Mouse (Mus musculus) stomach, embryonic 15.5 days (tissue): ENCODE data around the gene Crygc. TPM values are rescaled to one million over a fixed set of nuclear protein-coding genes. Genes with fewer than 3 reads are reported as not detected.

Experiments used
- ATAC-seq: fragments of 200-750 bp; cut with Nextera tagmentation; 2 replicates; pipeline ENCODE4 v1.8.0; 2017; ENCODE audit warnings: low read depth, moderate number of reproducible peaks, moderate TSS enrichment; ENCODE audit not compliant: insufficient read depth, low FRiP score
- H3K27ac ChIP-seq: fragments of 300-500 bp; sonication (generic); 2 replicates; pipeline ENCODE4 v1.5.1; 2015; ENCODE audit warnings: mild to moderate bottlenecking, inconsistent platforms
- H3K27me3 ChIP-seq: fragments of 300-500 bp; sonication (generic); replicated peaks from 2 replicates; pipeline ENCODE4 v1.6.1; 2015; ENCODE audit warnings: inconsistent platforms
- H3K36me3 ChIP-seq: fragments of 300-500 bp; sonication (generic); 2 replicates; pipeline ENCODE4 v1.6.1; 2015; ENCODE audit warnings: inconsistent platforms
- H3K4me1 ChIP-seq: fragments of 300-500 bp; sonication (generic); 2 replicates; pipeline ENCODE4 v1.6.1; 2015; ENCODE audit warnings: inconsistent platforms
- H3K4me2 ChIP-seq: fragments of 300-500 bp; sonication (generic); 2 replicates; pipeline ENCODE4 v1.6.1; 2015; ENCODE audit warnings: mild to moderate bottlenecking, inconsistent platforms
- H3K4me3 ChIP-seq: fragments of 300-500 bp; sonication (generic); replicated peaks from 2 replicates; pipeline ENCODE4 v1.5.1; 2015; ENCODE audit warnings: inconsistent platforms
- H3K9ac ChIP-seq: fragments of 300-500 bp; sonication (generic); 2 replicates; pipeline ENCODE4 v1.6.1; 2015; ENCODE audit warnings: inconsistent platforms
- H3K9me3 ChIP-seq: fragments of 300-500 bp; sonication (generic); 2 replicates; pipeline ENCODE4 v1.6.1; 2016; ENCODE audit warnings: inconsistent platforms
- WGBS: fragments of 180-500 bp; shearing (Covaris S2); methylation state at CpG from one replicate; pipeline ENCODE4 v1.1.7; 2015; 5-methylcytosine and 5-hydroxymethylcytosine counted together
- polyA plus RNA-seq: library from polyadenylated mRNA; unstranded; fragments of >200 nt; fragmentation: Nextera tagmentation; extraction: Ambion mirVana; gene quantifications from 2 replicates; pipeline ENCODE4 v1.2.1, GENCODE M21; 2015

Crygc gene
- polyA plus RNA-seq, 1 experiment from 2014 or later: not detected

DNA sequence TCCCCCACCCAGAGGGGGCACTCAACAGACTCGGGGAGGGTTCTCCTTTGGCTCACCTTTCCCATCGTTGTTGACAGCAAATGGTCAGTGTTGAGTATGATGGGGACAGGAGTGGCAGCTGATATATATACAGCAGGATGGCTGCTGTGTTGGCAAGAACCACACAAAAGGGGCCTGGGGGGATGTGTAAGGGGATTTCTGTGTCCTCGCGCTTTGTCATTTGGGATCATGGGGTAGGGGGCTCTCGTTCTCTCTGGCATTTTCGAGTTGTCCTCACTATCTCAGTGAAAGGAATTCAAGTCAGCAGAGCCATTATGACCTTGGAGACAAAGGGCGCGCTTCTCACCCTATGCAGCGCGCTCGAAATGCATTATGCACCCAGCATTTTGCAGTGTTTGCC is 29.8 kb upstream of the Crygc start, which contains the start of gene Cryga:
Gene Cryga, minus strand, starts transcription at position 101 of the 400 bp plus-strand sequence.
- H3K4me3 ChIP-seq: no peak within 1 kb of the TSS
- H3K9ac ChIP-seq: no peak within 1 kb of the TSS
- no peaks in the 10 kb centered on the region for H3K36me3 ChIP-seq
- ATAC-seq: no peak
- H3K27ac ChIP-seq: no peak within 1 kb of the TSS
- H3K27me3 ChIP-seq: no peaks in the 10 kb centered on the region
- no peaks in the 10 kb centered on the region for H3K9me3 ChIP-seq
- WGBS: 86% methylated on average over 11 of the region's 11 CpGs
- H3K4me1 ChIP-seq: no peaks in the 10 kb centered on the region
- H3K4me2 ChIP-seq: no peak within 1 kb of the TSS

DNA sequence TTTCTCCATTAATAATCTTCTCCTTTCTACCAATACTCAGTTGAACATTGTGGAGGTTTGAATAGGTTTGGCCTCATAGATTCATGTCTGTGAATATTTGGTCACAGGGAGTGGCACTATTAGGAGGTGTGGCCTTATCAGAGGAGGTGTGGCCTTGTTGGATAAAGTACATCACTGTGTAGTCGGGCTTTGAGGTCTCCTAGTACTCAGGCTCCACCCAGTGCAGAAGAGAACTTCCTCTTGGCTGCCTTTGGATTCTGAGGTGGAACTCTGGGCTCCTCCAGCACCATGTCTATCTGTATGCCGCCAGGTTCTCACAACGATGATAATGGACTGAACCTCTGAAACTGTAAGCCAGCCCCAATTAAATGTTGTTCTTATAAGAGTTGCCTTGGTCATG is 23.5 kb upstream of the Crygc start:
- H3K4me2 ChIP-seq: no peak overlapping the region
- no peak overlapping the region for H3K4me3 ChIP-seq
- H3K9ac ChIP-seq: no peak overlapping the region
- H3K4me1 ChIP-seq: no peaks in the 10 kb centered on the region
- no peaks in the 10 kb centered on the region for H3K27me3 ChIP-seq
- no peak overlapping the region for H3K27ac ChIP-seq
- WGBS: 77% methylated on average over 3 of the region's 3 CpGs
- ATAC-seq: no peak
- H3K36me3 ChIP-seq: no peaks in the 10 kb centered on the region
- H3K9me3 ChIP-seq: no peaks in the 10 kb centered on the region

DNA sequence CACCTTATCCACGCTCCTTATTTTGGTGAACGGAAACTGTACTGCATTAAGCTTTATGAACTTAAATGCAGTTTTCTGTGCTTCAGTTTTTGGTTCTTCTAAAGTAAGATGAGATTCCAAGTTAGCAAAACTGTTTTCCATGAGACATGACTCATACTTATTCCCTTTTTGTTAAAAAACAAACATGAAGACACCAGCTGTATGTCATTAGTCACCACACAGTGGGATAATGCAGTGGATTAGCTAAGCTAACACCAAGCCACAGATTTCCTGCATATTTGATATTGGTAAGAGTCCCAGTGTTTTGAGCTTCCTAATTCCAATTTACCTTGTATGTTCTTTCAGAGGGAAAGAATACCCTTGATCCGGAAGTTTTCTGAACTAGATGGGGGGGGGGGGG is 18.1 kb upstream of the Crygc start:
- no peaks in the 10 kb centered on the region for H3K27me3 ChIP-seq
- no peak for ATAC-seq
- H3K36me3 ChIP-seq: no peaks in the 10 kb centered on the region
- no peak overlapping the region for H3K4me2 ChIP-seq
- H3K4me1 ChIP-seq: no peaks in the 10 kb centered on the region
- H3K4me3 ChIP-seq: no peak overlapping the region
- no peak overlapping the region for H3K9ac ChIP-seq
- H3K9me3 ChIP-seq: no peaks in the 10 kb centered on the region
- H3K27ac ChIP-seq: no peak overlapping the region
- WGBS: 85% methylated on average over 3 of the region's 3 CpGs

DNA sequence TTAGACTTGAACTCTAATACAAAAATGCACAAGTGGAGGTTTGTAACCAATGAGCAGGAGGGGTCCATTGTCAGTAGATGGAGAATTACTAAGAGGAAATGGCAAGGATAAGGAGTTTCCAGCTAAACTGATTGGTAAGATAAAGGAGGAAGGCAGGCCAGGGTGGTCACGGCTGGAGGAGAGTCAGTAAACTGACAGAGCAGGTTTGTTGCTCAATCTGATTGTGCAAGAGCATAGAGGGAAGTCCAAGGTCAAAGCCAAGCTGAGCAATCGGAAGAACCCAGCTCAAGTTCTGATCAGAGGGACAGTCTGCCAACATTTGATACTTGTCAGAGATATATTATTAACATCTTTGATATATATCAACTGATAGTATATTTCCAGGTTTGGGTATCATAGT is 16.9 kb upstream of the Crygc start:
- ATAC-seq: no peak

DNA sequence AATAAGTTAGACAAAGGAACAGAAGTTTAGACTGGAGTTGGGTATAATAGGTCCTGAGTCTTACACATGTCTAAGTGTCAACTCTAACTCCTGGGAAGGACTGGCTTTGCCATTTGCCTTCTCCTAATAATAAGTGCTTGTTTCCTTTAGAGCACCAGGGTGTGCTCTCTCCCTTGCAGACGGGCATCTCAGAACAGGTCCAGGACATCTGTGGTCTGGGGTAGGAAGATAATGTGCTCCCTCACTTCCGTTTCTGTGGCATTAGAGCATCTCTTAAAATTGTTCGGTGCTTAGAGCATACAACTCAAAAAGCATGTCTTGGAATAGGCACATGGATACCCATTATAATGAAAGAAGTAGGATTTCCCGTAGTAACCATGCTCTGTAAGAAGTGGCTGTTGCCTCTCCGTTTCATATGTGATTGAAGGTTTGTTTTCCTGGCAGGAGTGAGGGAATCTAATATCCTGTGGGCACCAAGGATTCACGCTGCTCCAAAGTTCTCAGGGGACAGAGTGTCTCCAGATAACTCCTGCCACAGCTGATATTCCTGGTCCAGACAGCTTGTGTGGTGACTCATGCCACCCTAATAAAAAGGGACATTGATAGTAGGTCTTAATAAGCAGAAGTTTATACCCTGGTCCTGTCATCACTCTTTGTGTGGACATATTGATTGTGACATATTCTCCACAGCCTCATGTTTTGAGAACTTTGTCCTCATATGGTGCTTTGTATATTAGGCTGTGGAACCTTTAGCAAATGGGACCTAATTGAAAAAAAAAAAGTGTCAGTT is 15.3 kb upstream of the Crygc start:
- no peak overlapping the region for H3K4me3 ChIP-seq
- H3K27ac ChIP-seq: no peak overlapping the region
- no peaks in the 10 kb centered on the region for H3K9me3 ChIP-seq
- H3K27me3 ChIP-seq: no peaks in the 10 kb centered on the region
- no peak overlapping the region for H3K9ac ChIP-seq
- no peak for ATAC-seq
- H3K36me3 ChIP-seq: no peaks in the 10 kb centered on the region
- 78% methylated on average over 6 of the region's 6 CpGs for WGBS
- no peak overlapping the region for H3K4me2 ChIP-seq
- no peaks in the 10 kb centered on the region for H3K4me1 ChIP-seq

More for the DNA sequence above, 16.9 kb upstream of the Crygc start:
- H3K4me2 ChIP-seq: no peak overlapping the region
- H3K27ac ChIP-seq: no peak overlapping the region
- no peaks in the 10 kb centered on the region for H3K27me3 ChIP-seq
- 56% methylated on average over 2 of the region's 2 CpGs for WGBS
- no peaks in the 10 kb centered on the region for H3K36me3 ChIP-seq
- H3K9ac ChIP-seq: no peak overlapping the region
- H3K4me3 ChIP-seq: no peak overlapping the region
- no peaks in the 10 kb centered on the region for H3K9me3 ChIP-seq
- no peaks in the 10 kb centered on the region for H3K4me1 ChIP-seq

DNA sequence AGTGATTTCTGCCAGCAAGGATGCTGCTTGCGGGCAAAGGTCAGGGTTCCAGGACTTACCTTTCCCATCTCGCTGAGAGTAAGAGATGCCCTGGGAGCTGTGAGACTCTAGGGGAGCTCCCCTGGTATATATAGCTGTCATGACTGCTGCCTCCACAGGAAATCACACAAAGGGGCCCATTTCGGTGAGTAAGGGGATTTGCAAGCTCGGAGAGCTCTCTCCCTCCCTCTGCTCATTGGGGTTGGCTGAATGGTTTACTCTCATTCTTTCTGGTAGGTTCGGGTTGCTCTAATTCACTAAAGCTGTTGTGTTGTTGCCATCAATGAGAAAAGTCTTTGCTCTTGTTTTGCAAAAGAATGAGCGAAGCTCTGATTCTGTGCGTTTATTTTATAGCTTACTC is 8.7 kb upstream of the Crygc start, which contains the start of gene Crygb:
Gene Crygb, minus strand, starts transcription at position 101 of the 400 bp plus-strand sequence.
- no peak within 1 kb of the TSS for H3K4me2 ChIP-seq
- H3K4me1 ChIP-seq: no peaks in the 10 kb centered on the region
- no peaks in the 10 kb centered on the region for H3K27me3 ChIP-seq
- H3K27ac ChIP-seq: no peak within 1 kb of the TSS
- no peak within 1 kb of the TSS for H3K9ac ChIP-seq
- no peak within 1 kb of the TSS for H3K4me3 ChIP-seq
- H3K9me3 ChIP-seq: no peaks in the 10 kb centered on the region
- ATAC-seq: no peak
- 43% methylated on average over 7 of the region's 7 CpGs for WGBS
- no peaks in the 10 kb centered on the region for H3K36me3 ChIP-seq

DNA sequence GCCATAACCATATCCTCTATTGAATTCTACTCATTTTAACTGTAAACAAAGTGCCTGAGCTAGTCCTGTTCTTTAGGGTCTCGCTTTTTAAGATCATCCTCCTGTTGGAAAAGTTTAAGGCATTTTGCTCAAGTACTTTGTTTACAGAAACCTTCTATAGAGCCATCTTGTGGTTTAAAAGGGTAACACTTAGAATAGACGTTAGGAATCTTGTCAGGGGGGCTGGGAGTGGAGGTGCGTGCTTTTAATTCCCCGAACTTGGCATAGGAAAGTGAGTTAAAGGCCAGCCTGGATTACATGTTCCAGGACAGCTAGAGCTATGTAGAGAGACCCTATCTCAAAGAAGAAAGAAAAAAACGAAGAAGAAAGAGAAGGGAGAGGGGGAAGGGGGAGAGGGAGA is 2.1 kb upstream of the Crygc start:
- Histone ChIP-seq H3K4me1 (no peaks in the 10 kb centered on the region), H3K4me2 (no peak overlapping the region), H3K27me3 (no peaks in the 10 kb centered on the region), H3K9ac (no peak overlapping the region), H3K36me3 (no peaks in the 10 kb centered on the region), H3K27ac (no peak overlapping the region), H3K4me3 (no peak overlapping the region), H3K9me3 (no peaks in the 10 kb centered on the region)
- 13% methylated on average over 5 of the region's 5 CpGs for WGBS
- no peak for ATAC-seq

DNA sequence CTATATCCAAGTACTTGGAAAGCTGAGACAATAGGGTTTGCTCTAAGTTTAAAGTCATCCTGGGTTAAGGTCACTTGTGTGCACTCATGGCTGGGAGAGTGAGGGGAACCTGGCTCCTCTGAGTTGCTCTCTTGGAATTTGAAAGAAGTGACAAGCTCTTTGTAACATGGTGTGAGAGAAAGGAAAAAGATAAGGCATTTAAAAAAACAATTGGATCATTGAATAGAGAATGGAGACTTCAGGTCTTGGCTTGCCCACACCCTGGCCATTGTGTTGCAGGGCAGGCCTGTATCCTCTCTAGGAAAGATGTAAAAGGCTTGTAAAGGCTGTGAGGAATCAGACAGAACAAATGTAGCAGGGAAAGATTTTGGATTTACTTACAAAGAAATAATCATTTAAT is 5.6 kb downstream of the Crygc start:
- H3K4me1 ChIP-seq: no peaks in the 10 kb centered on the region
- no peaks in the 10 kb centered on the region for H3K9me3 ChIP-seq
- no peak for ATAC-seq

DNA sequence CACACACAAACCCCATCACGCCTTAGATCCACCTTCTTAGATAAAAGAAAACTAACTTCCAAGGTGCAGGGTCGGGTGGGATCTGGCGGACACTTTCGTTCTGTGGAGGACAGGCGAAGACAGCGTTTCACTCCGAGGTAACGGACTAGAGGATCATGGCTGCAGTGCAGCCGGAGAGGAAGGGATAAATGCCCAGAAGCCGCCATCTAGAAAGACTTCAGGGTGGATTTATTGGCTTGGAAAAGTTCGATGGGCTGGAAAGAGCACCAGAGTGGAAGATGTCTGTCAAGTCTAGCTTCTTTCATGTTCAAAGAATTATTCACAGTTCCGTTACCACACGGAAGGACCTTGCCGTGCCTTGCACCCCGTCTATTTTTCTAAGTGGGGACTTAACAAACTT is 9.3 kb downstream of the Crygc start:
- ATAC-seq: no peak
- Histone ChIP-seq H3K36me3 (no peaks in the 10 kb centered on the region), H3K4me2 (no peak overlapping the region), H3K27me3 (no peaks in the 10 kb centered on the region), H3K9me3 (no peaks in the 10 kb centered on the region), H3K4me3 (no peak overlapping the region), H3K9ac (no peak overlapping the region), H3K27ac (no peak overlapping the region), H3K4me1 (no peaks in the 10 kb centered on the region)
- WGBS: 79% methylated on average over 15 of the region's 15 CpGs

More for the DNA sequence above, 5.6 kb downstream of the Crygc start:
- Histone ChIP-seq H3K27ac (no peak overlapping the region), H3K4me2 (no peak overlapping the region), H3K9ac (no peak overlapping the region), H3K27me3 (no peaks in the 10 kb centered on the region), H3K4me3 (no peak overlapping the region), H3K36me3 (no peaks in the 10 kb centered on the region)

DNA sequence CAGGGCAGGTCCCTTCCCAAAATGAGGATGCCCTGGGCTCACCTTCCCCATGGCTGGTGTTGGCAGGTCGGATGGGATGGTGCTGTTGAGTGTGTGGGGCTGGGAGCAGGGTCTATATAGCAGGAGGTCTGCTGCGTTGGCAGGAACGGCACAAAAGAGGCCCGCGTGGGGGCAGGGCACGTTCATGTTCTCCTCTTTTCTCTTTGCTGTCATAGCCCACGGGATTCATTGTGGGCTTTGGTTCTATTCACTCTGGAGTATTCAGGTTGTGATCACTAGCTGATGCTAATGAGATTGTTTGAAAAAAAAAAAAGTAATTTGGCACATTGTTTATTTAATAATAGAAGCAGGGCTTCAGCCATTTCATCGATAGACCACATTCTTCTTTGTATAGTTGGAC is 10.1 kb downstream of the Crygc start, which contains the start of gene Crygd:
Gene Crygd, minus strand, starts transcription at position 101 of the 400 bp plus-strand sequence.
- H3K4me2 ChIP-seq: no peak within 1 kb of the TSS
- 83% methylated on average over 8 of the region's 8 CpGs for WGBS
- ATAC-seq: no peak

DNA sequence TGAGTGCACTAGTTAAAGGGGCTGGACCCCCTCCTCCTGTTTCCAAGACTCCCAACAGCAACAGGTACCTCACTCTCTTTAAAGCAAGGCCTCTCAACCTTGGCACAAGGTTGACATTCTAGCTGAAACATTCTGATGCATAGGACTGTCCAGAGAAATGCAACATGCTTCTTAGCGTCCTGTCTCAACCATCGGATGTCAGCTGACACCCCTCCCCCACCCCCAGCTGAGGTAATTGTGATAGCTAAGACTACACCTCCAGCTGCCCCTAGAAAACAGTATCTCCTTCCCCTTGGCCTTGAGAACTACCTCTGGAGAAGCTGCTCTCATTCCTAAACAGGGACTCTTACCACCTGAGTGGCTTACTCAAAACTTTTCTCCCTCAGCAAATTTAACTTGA is 21.3 kb downstream of the Crygc start:
- Histone ChIP-seq H3K9ac (no peak overlapping the region), H3K27me3 (no peaks in the 10 kb centered on the region), H3K9me3 (no peaks in the 10 kb centered on the region), H3K4me2 (no peak overlapping the region), H3K27ac (no peak overlapping the region), H3K36me3 (no peaks in the 10 kb centered on the region), H3K4me3 (no peak overlapping the region), H3K4me1 (no peaks in the 10 kb centered on the region)
- no peak for ATAC-seq
- 18% methylated on average over 2 of the region's 2 CpGs for WGBS

More for the DNA sequence above, 10.1 kb downstream of the Crygc start, which contains the start of gene Crygd:
- H3K36me3 ChIP-seq: no peaks in the 10 kb centered on the region
- no peak within 1 kb of the TSS for H3K4me3 ChIP-seq
- no peak within 1 kb of the TSS for H3K9ac ChIP-seq
- no peak within 1 kb of the TSS for H3K27ac ChIP-seq
- H3K9me3 ChIP-seq: no peaks in the 10 kb centered on the region
- no peaks in the 10 kb centered on the region for H3K4me1 ChIP-seq
- no peaks in the 10 kb centered on the region for H3K27me3 ChIP-seq

DNA sequence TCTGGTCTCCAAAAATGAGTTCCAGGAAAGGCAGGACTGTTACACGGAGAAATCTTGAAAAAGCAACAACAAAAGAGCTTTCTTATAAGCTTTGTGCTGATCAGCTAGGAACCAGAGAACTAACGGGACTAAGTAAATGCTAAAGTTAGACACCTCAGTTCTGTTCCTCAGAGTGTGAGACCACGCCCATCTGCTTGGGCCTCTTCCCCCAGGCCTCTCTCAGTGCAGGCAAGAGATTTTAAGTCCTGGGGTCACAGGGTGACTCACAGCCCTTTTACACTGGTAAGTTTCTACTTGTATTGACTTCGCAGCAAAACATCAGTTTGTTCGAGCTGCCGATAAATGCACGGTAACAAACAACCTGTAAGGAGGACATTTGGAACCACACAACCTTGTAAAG is 21.8 kb downstream of the Crygc start:
- 57% methylated on average over 7 of the region's 7 CpGs for WGBS
- no peaks in the 10 kb centered on the region for H3K4me1 ChIP-seq

More for the DNA sequence above, 21.8 kb downstream of the Crygc start:
- H3K9me3 ChIP-seq: no peaks in the 10 kb centered on the region
- no peak for ATAC-seq
- no peak overlapping the region for H3K4me3 ChIP-seq
- H3K27me3 ChIP-seq: no peaks in the 10 kb centered on the region
- no peaks in the 10 kb centered on the region for H3K36me3 ChIP-seq
- H3K4me2 ChIP-seq: no peak overlapping the region
- no peak overlapping the region for H3K27ac ChIP-seq
- H3K9ac ChIP-seq: no peak overlapping the region
